Mouse (Mus musculus) spleen, postnatal 36 days (tissue): ENCODE data around the gene Iqsec1.

Experiments
- DNase-seq, 2 experiments: peaks; one replicate each; pipeline ENCODE4 v3.0.0; 2022; ENCODE audit warnings: low spot score in 2 of 2, mixed read lengths in 1 of 2

Iqsec1 gene

GRCm38 (mm10) chr6:90988648-90989317, at the start of gene Iqsec1:
Iqsec1 (minus strand) TSS chr6:90988685.
- DNase-seq, result peak; percentile 71 to 77

- no peak for DNase-seq
Observed at GRCm38 (mm10) chr6:91028256-91028655, 39.8 kb upstream of the Iqsec1 start.

- DNase-seq, result no peak
Observed at GRCm38 (mm10) chr6:91020810-91021209, 32.3 kb upstream of the Iqsec1 start.

- no peak for DNase-seq
Observed at GRCm38 (mm10) chr6:91016600-91017230, 28.2 kb upstream of the Iqsec1 start.

- no peak for DNase-seq
Observed at GRCm38 (mm10) chr6:91014198-91014958, 25.9 kb upstream of the Iqsec1 start.

GRCm38 (mm10) chr6:91012458-91012857, 24.0 kb upstream of the Iqsec1 start:
- no peak for DNase-seq

- no peak for DNase-seq
Observed at GRCm38 (mm10) chr6:91011568-91011967, 23.1 kb upstream of the Iqsec1 start.

GRCm38 (mm10) chr6:91008284-91008830, 19.9 kb upstream of the Iqsec1 start:
- DNase-seq, result no peak

- DNase-seq, result no peak
Observed at GRCm38 (mm10) chr6:91007207-91007606, 18.7 kb upstream of the Iqsec1 start.

GRCm38 (mm10) chr6:91004157-91004556, 15.7 kb upstream of the Iqsec1 start:
- DNase-seq, result no peak

- DNase-seq, result no peak
Observed at GRCm38 (mm10) chr6:91003310-91003995, 15.0 kb upstream of the Iqsec1 start.

- no peak for DNase-seq
Observed at GRCm38 (mm10) chr6:91001566-91001965, 13.1 kb upstream of the Iqsec1 start.

- DNase-seq, result no peak
Observed at GRCm38 (mm10) chr6:91000819-91001525, 12.5 kb upstream of the Iqsec1 start.

GRCm38 (mm10) chr6:90999176-90999575, 10.7 kb upstream of the Iqsec1 start:
- no peak for DNase-seq

GRCm38 (mm10) chr6:90997025-90997424, 8.5 kb upstream of the Iqsec1 start:
- DNase-seq, result no peak

GRCm38 (mm10) chr6:90996181-90996580, 7.7 kb upstream of the Iqsec1 start:
- no peak for DNase-seq

GRCm38 (mm10) chr6:90988299-90988625, 223 bp downstream of the Iqsec1 start:
- no peak for DNase-seq

- no peak for DNase-seq
Observed at GRCm38 (mm10) chr6:90987561-90988298, 755 bp downstream of the Iqsec1 start.

GRCm38 (mm10) chr6:90984101-90984500, 4.4 kb downstream of the Iqsec1 start:
- DNase-seq, result no peak

- no peak for DNase-seq
Observed at GRCm38 (mm10) chr6:90974279-90974678, 14.2 kb downstream of the Iqsec1 start.
